Mouse (Mus musculus): ENCODE data around the gene Timm10b. TPM values are rescaled to one million over a fixed set of nuclear protein-coding genes. Genes with fewer than 3 reads are reported as not detected.

Timm10b gene
- polyA plus RNA-seq, 1 experiment from 2014 or later = 163 TPM

DNA sequence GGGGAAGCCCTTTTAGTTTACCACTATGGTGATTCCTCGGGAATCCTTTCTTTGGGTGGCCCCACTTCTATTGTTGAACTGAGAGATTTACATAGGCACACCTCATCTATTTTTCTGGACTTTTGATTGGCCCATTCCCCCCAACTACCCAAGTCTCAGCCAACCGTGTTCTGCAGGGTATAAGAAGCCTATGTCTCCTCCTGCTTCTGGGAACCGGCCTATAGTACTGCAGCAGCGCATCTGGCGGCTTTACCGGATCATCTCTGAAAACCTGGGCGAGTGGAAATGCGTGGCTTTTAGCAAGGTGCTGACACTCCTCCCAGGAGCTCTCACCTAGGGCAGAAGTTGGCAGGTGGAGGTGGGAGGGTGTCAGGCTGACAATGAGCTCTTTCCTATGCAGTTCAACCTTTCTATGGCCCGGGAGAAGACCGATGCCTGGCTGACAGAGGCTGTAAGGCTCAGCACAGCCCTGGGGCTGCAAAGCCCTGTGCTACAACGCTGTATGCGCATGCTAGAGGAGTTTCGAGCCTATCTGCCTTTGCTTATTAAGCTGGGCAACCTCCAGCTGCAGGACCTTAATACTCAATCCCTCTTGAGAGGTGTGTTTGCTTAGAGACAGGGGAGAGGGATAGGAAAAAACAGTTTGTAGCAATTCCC, 45.8 kb downstream of the Timm10b start:
- WGBS = 12% methylated on average over 13 of the region's 13 CpGs
- DNase-seq (ENCODE audit: low spot score) = peak; percentile 13

DNA sequence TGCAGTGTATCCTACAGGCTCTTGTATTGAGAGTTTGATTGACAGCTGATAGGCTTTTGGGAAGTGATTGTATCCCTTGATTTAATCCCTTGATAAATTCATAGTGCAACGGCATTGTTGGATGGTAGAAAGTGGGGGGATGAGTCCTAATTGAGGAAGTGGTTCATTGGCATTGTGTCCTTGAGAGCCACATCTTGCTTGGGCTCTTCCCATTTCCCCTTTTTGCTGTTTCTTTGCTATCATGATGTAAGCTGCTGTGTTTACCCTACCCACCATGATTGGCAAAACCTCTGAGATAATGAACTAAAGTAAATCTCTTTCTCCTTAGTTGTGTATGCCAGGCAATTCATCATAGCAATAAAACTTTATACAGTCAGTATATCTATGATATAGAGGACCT, 51.0 kb downstream of the Timm10b start:
- DNase-seq (ENCODE audit: low spot score) = no peak
- 0 out of 2 replicates have a peak, but pooled peaks cover 8% of the 10 kb centered on the region for H3K27me3 ChIP-seq (replicated peaks; ENCODE audit: low read depth, poor library complexity, severe bottlenecking)
- no peaks in the 10 kb centered on the region for H3K9me3 ChIP-seq
- WGBS = 77% methylated on average over 1 of the region's 1 CpGs
- H3K4me3 ChIP-seq = no peak overlapping the region
- no peaks in the 10 kb centered on the region for H3K36me3 ChIP-seq (replicated peaks)
- no peak overlapping the region for H3K27ac ChIP-seq (replicated peaks)
- H3K4me1 ChIP-seq = peaks cover under 1% of the 10 kb centered on the region; the same call in 1 of the 2 replicates

More for the DNA sequence above, 45.8 kb downstream of the Timm10b start:
- Histone ChIP-seq H3K4me3 (peak overlapping the region; percentile 38), H3K27me3 (replicated peaks; ENCODE audit: low read depth, poor library complexity, severe bottlenecking) (0 out of 2 replicates have a peak, but pooled peaks cover 8% of the 10 kb centered on the region), H3K4me1 (peaks cover 4% of the 10 kb centered on the region; the same call in 1 of the 2 replicates), H3K36me3 (replicated peaks) (no peaks in the 10 kb centered on the region), H3K9me3 (no peaks in the 10 kb centered on the region), H3K27ac (replicated peaks) (no peak overlapping the region)

Other genes starting within 250 kb of the Timm10b start
- 44.0 and 44.8 TPM in 2 replicates for gene Fam160a2, start 240.0 kb upstream of the Timm10b start, polyA plus RNA-seq (2016; fragmentation: Nextera tagmentation; extraction: Ambion mirVana)
- gene Cnga4, start 235.5 kb upstream of the Timm10b start, polyA plus RNA-seq (2016; fragmentation: Nextera tagmentation; extraction: Ambion mirVana) = 0.12 TPM in 1 of 2 replicates, not detected in the other
- gene Cckbr, start 214.3 kb upstream of the Timm10b start, polyA plus RNA-seq (2016; fragmentation: Nextera tagmentation; extraction: Ambion mirVana) = 0.47 and 0.87 TPM in 2 replicates
- 17.3 and 17.7 TPM in 2 replicates for gene Cavin3, start 157.8 kb upstream of the Timm10b start, polyA plus RNA-seq (2016; fragmentation: Nextera tagmentation; extraction: Ambion mirVana)
- gene Smpd1, start 85.7 kb upstream of the Timm10b start, polyA plus RNA-seq (2016; fragmentation: Nextera tagmentation; extraction: Ambion mirVana) = 30.3 and 33.1 TPM in 2 replicates
- 94.9 and 104 TPM in 2 replicates for gene Apbb1, start 58.4 kb upstream of the Timm10b start, polyA plus RNA-seq (2016; fragmentation: Nextera tagmentation; extraction: Ambion mirVana)
- 0.22 TPM in 1 of 2 replicates, not detected in the other for gene Hpx, start 39.9 kb upstream of the Timm10b start, polyA plus RNA-seq (2016; fragmentation: Nextera tagmentation; extraction: Ambion mirVana)
- gene Trim3, start 6.5 kb upstream of the Timm10b start, polyA plus RNA-seq (2016; fragmentation: Nextera tagmentation; extraction: Ambion mirVana) = 28.8 and 34.9 TPM in 2 replicates
- gene Arfip2, start 360 bp downstream of the Timm10b start, polyA plus RNA-seq (2016; fragmentation: Nextera tagmentation; extraction: Ambion mirVana) = 61.2 and 64.1 TPM in 2 replicates
- 13.5 and 22.0 TPM in 2 replicates for gene Gm45799, start 496 bp downstream of the Timm10b start, polyA plus RNA-seq (2016; fragmentation: Nextera tagmentation; extraction: Ambion mirVana)
- gene Dnhd1, start 10.8 kb downstream of the Timm10b start, polyA plus RNA-seq (2016; fragmentation: Nextera tagmentation; extraction: Ambion mirVana) = 0.27 and 0.44 TPM in 2 replicates
- gene Ilk, start 96.5 kb downstream of the Timm10b start, polyA plus RNA-seq (2016; fragmentation: Nextera tagmentation; extraction: Ambion mirVana) = 214 and 219 TPM in 2 replicates
- gene Rrp8, start 97.3 kb downstream of the Timm10b start, polyA plus RNA-seq (2016; fragmentation: Nextera tagmentation; extraction: Ambion mirVana) = 45.3 and 45.4 TPM in 2 replicates
- gene Taf10, start 104.3 kb downstream of the Timm10b start, polyA plus RNA-seq (2016; fragmentation: Nextera tagmentation; extraction: Ambion mirVana) = 154 and 163 TPM in 2 replicates
- gene Tpp1, start 112.2 kb downstream of the Timm10b start, polyA plus RNA-seq (2016; fragmentation: Nextera tagmentation; extraction: Ambion mirVana) = 45.0 and 49.2 TPM in 2 replicates
- 13.7 and 14.8 TPM in 2 replicates for gene Dchs1, start 147.6 kb downstream of the Timm10b start, polyA plus RNA-seq (2016; fragmentation: Nextera tagmentation; extraction: Ambion mirVana)
- gene Mrpl17, start 171.0 kb downstream of the Timm10b start, polyA plus RNA-seq (2016; fragmentation: Nextera tagmentation; extraction: Ambion mirVana) = 329 and 340 TPM in 2 replicates